Mouse (Mus musculus): ENCODE data around the gene Ndufa4l2. TPM values are rescaled to one million over a fixed set of nuclear protein-coding genes. Genes with fewer than 3 reads are reported as not detected.

The Ndufa4l2 gene
- polyA plus RNA-seq, 1 experiment from 2014 or later = 67.9 TPM

DNA sequence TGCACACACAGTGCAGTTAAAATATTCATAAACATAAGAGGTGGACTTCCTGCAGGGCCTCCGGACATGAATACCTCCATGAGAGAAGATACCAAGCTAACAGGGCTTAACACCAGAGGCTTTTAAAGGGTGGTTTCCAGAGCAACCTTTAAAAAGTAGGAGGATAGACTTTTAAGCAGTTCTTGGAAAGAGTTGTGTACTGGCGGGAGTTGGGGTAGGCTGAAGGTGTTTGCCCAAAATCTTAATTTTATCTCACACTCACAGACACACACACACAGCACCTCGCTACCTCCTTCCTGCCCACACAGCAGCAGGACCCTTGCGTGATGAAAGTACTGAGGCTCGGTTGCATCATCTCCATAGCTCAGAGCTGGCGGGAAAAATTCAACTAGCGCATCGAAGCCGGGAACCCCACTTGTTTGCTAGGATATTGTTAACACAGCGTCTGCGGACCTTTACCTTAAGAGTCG lies 6.9 kb downstream of the Ndufa4l2 start:
- peak overlapping the region; percentile 90 for H3K27ac ChIP-seq (ENCODE audit: low read length)
- 2% methylated on average over 12 of the region's 12 CpGs for WGBS (ENCODE audit: insufficient replicate concordance)
- no peaks in the 10 kb centered on the region for H3K9me3 ChIP-seq (replicated peaks; ENCODE audit: control insufficient read depth, low read length)
- peaks cover 33% of the 10 kb centered on the region for H3K4me1 ChIP-seq (ENCODE audit: control insufficient read depth, low read depth, low read length)
- peak; percentile 65 for ATAC-seq (ENCODE audit: low read depth)
- peak overlapping the region; percentile 72 for H3K4me3 ChIP-seq (ENCODE audit: low read depth, low read length)
- H3K9ac ChIP-seq (ENCODE audit: low read depth, low read length) = peak overlapping the region; percentile 79
- H3K4me2 ChIP-seq (ENCODE audit: low read depth, low read length) = peak overlapping the region; percentile 80
- peaks cover 34% of the 10 kb centered on the region for H3K27me3 ChIP-seq (ENCODE audit: control insufficient read depth, insufficient read depth, low read depth, low read length)
- peaks cover 36% of the 10 kb centered on the region for H3K36me3 ChIP-seq (ENCODE audit: control insufficient read depth, insufficient read depth)

- peaks cover 36% of the 10 kb centered on the region for H3K36me3 ChIP-seq (ENCODE audit: control insufficient read depth, insufficient read depth)
- no peaks in the 10 kb centered on the region for H3K9me3 ChIP-seq (replicated peaks; ENCODE audit: control insufficient read depth, low read length)
- H3K9ac ChIP-seq (ENCODE audit: low read depth, low read length) = peak within 1 kb of the TSS; percentile 79
- H3K27me3 ChIP-seq (ENCODE audit: control insufficient read depth, insufficient read depth, low read depth, low read length) = peaks cover 39% of the 10 kb centered on the region
- under 1% methylated on average over 21 of the region's 21 CpGs for WGBS (ENCODE audit: insufficient replicate concordance)
- ATAC-seq (ENCODE audit: low read depth) = peak; percentile 47
- peak within 1 kb of the TSS; percentile 80 for H3K4me2 ChIP-seq (ENCODE audit: low read depth, low read length)
- H3K4me3 ChIP-seq (ENCODE audit: low read depth, low read length) = peak within 1 kb of the TSS; percentile 72
- peaks cover 31% of the 10 kb centered on the region for H3K4me1 ChIP-seq (ENCODE audit: control insufficient read depth, low read depth, low read length)
- H3K27ac ChIP-seq (ENCODE audit: low read length) = peak within 1 kb of the TSS; percentile 90
These were observed 7.4 kb downstream of the Ndufa4l2 start, which contains the start of gene Shmt2 for GRCm38 (mm10) chr10:127522088-127522581. Gene Shmt2 (minus strand): TSS chr10:127522444.

DNA sequence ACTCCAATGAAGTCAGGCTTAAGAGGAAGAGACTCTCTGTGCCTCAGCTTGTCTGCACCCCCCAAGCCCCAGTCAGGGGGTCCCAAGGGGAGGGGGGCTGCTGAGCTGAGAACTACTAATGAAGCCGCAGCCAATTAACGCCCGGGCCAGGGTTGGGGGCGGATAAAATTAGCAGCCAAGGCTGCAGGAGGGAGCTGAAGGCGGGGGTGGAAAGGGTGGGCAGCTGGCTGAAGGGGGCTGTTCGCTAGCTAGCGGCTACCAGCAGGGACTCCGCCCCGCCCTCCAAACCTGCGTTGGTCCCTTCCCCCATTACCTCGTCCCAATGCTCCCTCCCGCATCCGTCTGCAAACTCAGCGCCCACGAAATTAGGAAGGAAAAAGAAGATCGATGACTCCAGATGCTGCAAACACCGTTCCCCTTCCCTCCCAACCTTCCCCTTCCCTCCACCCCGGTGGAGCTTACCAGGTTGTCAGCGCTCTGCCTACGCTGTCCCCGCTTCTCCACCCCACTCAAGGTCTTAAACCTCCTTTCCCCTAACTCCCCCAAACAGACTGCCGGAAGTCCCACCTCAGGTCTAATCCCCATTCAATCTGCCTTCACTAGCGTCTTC lies 10.0 kb downstream of the Ndufa4l2 start:
- ATAC-seq (ENCODE audit: low read depth) = no peak
- WGBS (ENCODE audit: insufficient replicate concordance) = 6% methylated on average over 23 of the region's 23 CpGs
- Histone ChIP-seq H3K4me3 (ENCODE audit: low read depth, low read length) (no peak overlapping the region), H3K27me3 (ENCODE audit: control insufficient read depth, insufficient read depth, low read depth, low read length) (peaks cover 65% of the 10 kb centered on the region), H3K9ac (ENCODE audit: low read depth, low read length) (no peak overlapping the region), H3K36me3 (ENCODE audit: control insufficient read depth, insufficient read depth) (peaks cover 10% of the 10 kb centered on the region), H3K27ac (ENCODE audit: low read length) (no peak overlapping the region), H3K9me3 (replicated peaks; ENCODE audit: control insufficient read depth, low read length) (no peaks in the 10 kb centered on the region), H3K4me2 (ENCODE audit: low read depth, low read length) (no peak overlapping the region), H3K4me1 (ENCODE audit: control insufficient read depth, low read depth, low read length) (peaks cover 25% of the 10 kb centered on the region)

GRCm38 (mm10) chr10:127526048-127526447 lies 11.3 kb downstream of the Ndufa4l2 start:
- H3K9ac ChIP-seq (ENCODE audit: low read depth, low read length) = no peak overlapping the region
- no peaks in the 10 kb centered on the region for H3K9me3 ChIP-seq (replicated peaks; ENCODE audit: control insufficient read depth, low read length)
- H3K4me2 ChIP-seq (ENCODE audit: low read depth, low read length) = peak overlapping the region; percentile 42
- peaks cover 78% of the 10 kb centered on the region for H3K27me3 ChIP-seq (ENCODE audit: control insufficient read depth, insufficient read depth, low read depth, low read length)
- H3K27ac ChIP-seq (ENCODE audit: low read length) = no peak overlapping the region
- peaks cover 12% of the 10 kb centered on the region for H3K4me1 ChIP-seq (ENCODE audit: control insufficient read depth, low read depth, low read length)
- ATAC-seq (ENCODE audit: low read depth) = no peak
- WGBS (ENCODE audit: insufficient replicate concordance) = 1% methylated on average over 26 of the region's 26 CpGs
- H3K36me3 ChIP-seq (ENCODE audit: control insufficient read depth, insufficient read depth) = no peaks in the 10 kb centered on the region
- H3K4me3 ChIP-seq (ENCODE audit: low read depth, low read length) = peak overlapping the region; percentile 30

- peak overlapping the region; percentile 42 for H3K4me2 ChIP-seq (ENCODE audit: low read depth, low read length)
- no peak overlapping the region for H3K27ac ChIP-seq (ENCODE audit: low read length)
- H3K4me3 ChIP-seq (ENCODE audit: low read depth, low read length) = peak overlapping the region; percentile 30
- no peak overlapping the region for H3K9ac ChIP-seq (ENCODE audit: low read depth, low read length)
- H3K27me3 ChIP-seq (ENCODE audit: control insufficient read depth, insufficient read depth, low read depth, low read length) = peaks cover 84% of the 10 kb centered on the region
- H3K4me1 ChIP-seq (ENCODE audit: control insufficient read depth, low read depth, low read length) = peaks cover 11% of the 10 kb centered on the region
- peak; percentile 19; the same call in 1 of the 2 replicates for ATAC-seq (ENCODE audit: low read depth)
- no peaks in the 10 kb centered on the region for H3K36me3 ChIP-seq (ENCODE audit: control insufficient read depth, insufficient read depth)
- WGBS (ENCODE audit: insufficient replicate concordance) = under 1% methylated on average over 26 of the region's 26 CpGs
- H3K9me3 ChIP-seq (replicated peaks; ENCODE audit: control insufficient read depth, low read length) = no peaks in the 10 kb centered on the region
These were observed 11.9 kb downstream of the Ndufa4l2 start for GRCm38 (mm10) chr10:127526681-127527080.

DNA sequence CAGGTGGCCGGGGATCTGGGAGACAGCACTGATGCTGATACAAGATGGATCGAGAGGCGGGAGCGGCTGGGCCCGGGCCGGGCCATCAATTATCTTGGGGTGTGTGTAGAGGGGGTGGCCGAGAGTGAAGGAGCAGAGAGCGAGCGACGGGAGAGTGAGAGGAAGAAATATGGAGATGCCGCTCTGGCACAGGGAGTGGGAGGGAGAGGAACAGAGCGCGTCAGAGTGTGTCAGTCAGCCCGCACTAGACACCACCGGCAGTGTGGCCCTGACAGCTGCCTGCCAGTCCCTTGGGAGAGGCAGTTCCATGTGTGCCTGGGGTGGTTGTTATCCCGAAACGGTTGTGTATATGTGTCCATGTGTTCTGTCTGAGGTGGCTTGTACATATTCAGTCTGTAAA lies 12.7 kb downstream of the Ndufa4l2 start:
- H3K9ac ChIP-seq (ENCODE audit: low read depth, low read length) = no peak overlapping the region
- no peak overlapping the region for H3K27ac ChIP-seq (ENCODE audit: low read length)
- peaks cover 9% of the 10 kb centered on the region for H3K4me1 ChIP-seq (ENCODE audit: control insufficient read depth, low read depth, low read length)
- H3K27me3 ChIP-seq (ENCODE audit: control insufficient read depth, insufficient read depth, low read depth, low read length) = peaks cover 92% of the 10 kb centered on the region
- no peak for ATAC-seq (ENCODE audit: low read depth)
- no peaks in the 10 kb centered on the region for H3K36me3 ChIP-seq (ENCODE audit: control insufficient read depth, insufficient read depth)
- 4% methylated on average over 17 of the region's 17 CpGs for WGBS (ENCODE audit: insufficient replicate concordance)
- H3K9me3 ChIP-seq (replicated peaks; ENCODE audit: control insufficient read depth, low read length) = no peaks in the 10 kb centered on the region
- H3K4me3 ChIP-seq (ENCODE audit: low read depth, low read length) = no peak overlapping the region
- no peak overlapping the region for H3K4me2 ChIP-seq (ENCODE audit: low read depth, low read length)

DNA sequence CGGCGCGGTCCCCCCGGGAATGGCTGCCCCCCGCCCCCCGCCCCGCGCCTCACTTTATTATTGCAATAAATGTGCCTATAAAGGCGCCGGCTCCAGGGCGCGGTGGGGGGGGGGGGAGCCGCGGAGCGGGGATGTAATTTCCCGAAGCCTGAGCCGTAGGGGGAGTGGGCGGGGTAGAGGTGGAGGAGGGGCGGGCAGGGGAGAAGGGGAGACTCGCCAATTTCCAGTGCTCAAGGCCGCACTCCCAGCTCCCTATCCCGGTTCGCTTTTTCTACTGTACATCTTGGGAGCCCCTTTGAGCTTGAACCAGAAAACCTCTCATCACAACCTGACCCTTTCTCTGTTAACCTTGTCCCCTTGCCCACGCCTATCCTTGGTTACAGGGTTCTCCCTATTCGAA lies 16.2 kb downstream of the Ndufa4l2 start:
- Histone ChIP-seq H3K27ac (ENCODE audit: low read length) (no peak overlapping the region), H3K9me3 (replicated peaks; ENCODE audit: control insufficient read depth, low read length) (no peaks in the 10 kb centered on the region), H3K27me3 (ENCODE audit: control insufficient read depth, insufficient read depth, low read depth, low read length) (peaks cover 100% of the 10 kb centered on the region), H3K4me1 (ENCODE audit: control insufficient read depth, low read depth, low read length) (peaks cover 18% of the 10 kb centered on the region), H3K4me3 (ENCODE audit: low read depth, low read length) (no peak overlapping the region), H3K4me2 (ENCODE audit: low read depth, low read length) (no peak overlapping the region), H3K9ac (ENCODE audit: low read depth, low read length) (no peak overlapping the region), H3K36me3 (ENCODE audit: control insufficient read depth, insufficient read depth) (no peaks in the 10 kb centered on the region)
- 2% methylated on average over 25 of the region's 25 CpGs for WGBS (ENCODE audit: insufficient replicate concordance)
- ATAC-seq (ENCODE audit: low read depth) = no peak

GRCm38 (mm10) chr10:127531548-127531947 lies 16.8 kb downstream of the Ndufa4l2 start:
- no peak overlapping the region for H3K27ac ChIP-seq (ENCODE audit: low read length)
- no peaks in the 10 kb centered on the region for H3K36me3 ChIP-seq (ENCODE audit: control insufficient read depth, insufficient read depth)
- WGBS (ENCODE audit: insufficient replicate concordance) = 9% methylated on average over 4 of the region's 4 CpGs
- H3K4me1 ChIP-seq (ENCODE audit: control insufficient read depth, low read depth, low read length) = peaks cover 12% of the 10 kb centered on the region
- H3K27me3 ChIP-seq (ENCODE audit: control insufficient read depth, insufficient read depth, low read depth, low read length) = peaks cover 100% of the 10 kb centered on the region
- H3K4me2 ChIP-seq (ENCODE audit: low read depth, low read length) = no peak overlapping the region
- ATAC-seq (ENCODE audit: low read depth) = no peak
- no peak overlapping the region for H3K4me3 ChIP-seq (ENCODE audit: low read depth, low read length)
- H3K9ac ChIP-seq (ENCODE audit: low read depth, low read length) = no peak overlapping the region
- H3K9me3 ChIP-seq (replicated peaks; ENCODE audit: control insufficient read depth, low read length) = no peaks in the 10 kb centered on the region
